Mouse (Mus musculus) testis, adult 2 months (tissue): Measurements from ENCODE around the gene Abhd16a. TPM values are rescaled to one million over a fixed set of nuclear protein-coding genes. Genes with fewer than 3 reads are reported as not detected.
"Not testable (repeated sequence)": the region's sequence is repeated elsewhere in the genome, so short reads cannot be mapped to it uniquely, and the experiment has no call there.

Source experiments
- H3K27ac ChIP-seq: fragments of 200-500 bp; 2 replicates; pipeline ENCODE4 v1.5.1; 2012; ENCODE audit warnings: low read depth, low read length; ENCODE audit not compliant: control insufficient read depth, insufficient read depth
- H3K27me3 ChIP-seq: fragments of 200-500 bp; 2 replicates; pipeline ENCODE4 v1.6.1; 2012; ENCODE audit warnings: mild to moderate bottlenecking, low read length, moderate library complexity; ENCODE audit not compliant: control insufficient read depth, insufficient read depth
- H3K36me3 ChIP-seq: fragments of 200-500 bp; 2 replicates; pipeline ENCODE4 v1.6.1; 2012; ENCODE audit warnings: mild to moderate bottlenecking, low read length; ENCODE audit not compliant: control insufficient read depth, insufficient read depth
- H3K4me1 ChIP-seq: fragments of 200-500 bp; 2 replicates; pipeline ENCODE4 v1.6.1; 2012; ENCODE audit warnings: low read length; ENCODE audit not compliant: control insufficient read depth, insufficient read depth
- H3K4me3 ChIP-seq: fragments of 200-500 bp; 2 replicates; pipeline ENCODE4 v1.5.1; 2012; ENCODE audit warnings: low read depth, mild to moderate bottlenecking, low read length, moderate library complexity, mixed read lengths; ENCODE audit not compliant: control insufficient read depth
- CTCF ChIP-seq: fragments of 200-500 bp; IDR thresholded peaks from 2 replicates; pipeline ENCODE4 v1.5.1; 2012; ENCODE audit warnings: low read depth, mild to moderate bottlenecking, inconsistent platforms, low read length, moderate library complexity; ENCODE audit not compliant: control insufficient read depth, insufficient read depth, insufficient replicate concordance
- POLR2A ChIP-seq: fragments of 200-500 bp; IDR thresholded peaks from 2 replicates; pipeline ENCODE4 v1.6.1; 2012; ENCODE audit warnings: low read depth, mild to moderate bottlenecking, inconsistent platforms, low read length, moderate library complexity; ENCODE audit not compliant: control insufficient read depth
- polyA plus RNA-seq: library from polyadenylated mRNA; depleted of rRNA; stranded (reverse); fragments of >200 nt; gene quantifications from 2 replicates; pipeline ENCODE4 v1.2.3, GENCODE M21; 2012

The Abhd16a gene
- polyA plus RNA-seq, 1 experiment = 121 TPM

- H3K27me3 ChIP-seq = no peaks in the 10 kb centered on the region
- no peak for TF ChIP-seq CTCF
- H3K4me1 ChIP-seq = peaks cover 5% of the 10 kb centered on the region
- H3K36me3 ChIP-seq = no peaks in the 10 kb centered on the region
- H3K4me3 ChIP-seq = no peak within 1 kb of the TSS
- no peak within 1 kb of the TSS for H3K27ac ChIP-seq
Observed at GRCm38 (mm10) chr17:35108097-35108496, 19.0 kb downstream of the Abhd16a start, which contains the start of gene Ly6g5c. TSS of gene Ly6g5c (plus strand) at chr17:35108279.

GRCm38 (mm10) chr17:35111774-35112173 is 22.7 kb downstream of the Abhd16a start:
- Histone ChIP-seq H3K27me3 (no peaks in the 10 kb centered on the region), H3K4me3 (no peak overlapping the region)
- TF ChIP-seq POLR2A (no peak), CTCF (no peak)

GRCm38 (mm10) chr17:35115046-35116019 is 26.3 kb downstream of the Abhd16a start, which contains the start of gene Ly6g5b:
TSS of gene Ly6g5b (minus strand) at chr17:35115428.
- H3K4me1 ChIP-seq = peaks cover 5% of the 10 kb centered on the region
- TF ChIP-seq POLR2A (no peak), CTCF (0 out of 2 replicates have a peak, but pooled peaks have one; percentile 9)
- H3K27ac ChIP-seq = no peak within 1 kb of the TSS
- H3K4me3 ChIP-seq = no peak within 1 kb of the TSS
- H3K27me3 ChIP-seq = no peaks in the 10 kb centered on the region
- no peaks in the 10 kb centered on the region; the same call in 1 of the 2 replicates for H3K36me3 ChIP-seq

More at GRCm38 (mm10) chr17:35111774-35112173, 22.7 kb downstream of the Abhd16a start:
- H3K4me1 ChIP-seq = peaks cover 5% of the 10 kb centered on the region
- H3K27ac ChIP-seq = no peak overlapping the region
- H3K36me3 ChIP-seq = no peaks in the 10 kb centered on the region

- peak overlapping the region; percentile 79 for H3K27ac ChIP-seq
- H3K27me3 ChIP-seq = no peaks in the 10 kb centered on the region
- H3K4me1 ChIP-seq = peaks cover 9% of the 10 kb centered on the region
- TF ChIP-seq CTCF (no peak), POLR2A (no peak)
- H3K36me3 ChIP-seq = no peaks in the 10 kb centered on the region; the same call in none of the 2 replicates
- peak overlapping the region; percentile 96 for H3K4me3 ChIP-seq
Observed at GRCm38 (mm10) chr17:35120745-35121142, 31.7 kb downstream of the Abhd16a start.

GRCm38 (mm10) chr17:35121143-35121799 is 32.2 kb downstream of the Abhd16a start, which contains the start of gene Gpank1:
TSS of gene Gpank1 (plus strand) at chr17:35121455.
- Histone ChIP-seq H3K27me3 (no peaks in the 10 kb centered on the region), H3K4me3 (peak within 1 kb of the TSS; percentile 96), H3K4me1 (peaks cover 13% of the 10 kb centered on the region), H3K27ac (peak within 1 kb of the TSS; percentile 97), H3K36me3 (no peaks in the 10 kb centered on the region; the same call in none of the 2 replicates)
- peak; percentile 76 for TF ChIP-seq POLR2A
- TF ChIP-seq CTCF = no peak; the same call in 1 of the 2 replicates

- peak within 1 kb of the TSS; percentile 96 for H3K4me3 ChIP-seq
- H3K27ac ChIP-seq = peak within 1 kb of the TSS; percentile 97
- H3K36me3 ChIP-seq = no peaks in the 10 kb centered on the region; the same call in none of the 2 replicates
- TF ChIP-seq CTCF (no peak), POLR2A (no peak)
- no peaks in the 10 kb centered on the region for H3K27me3 ChIP-seq
- peaks cover 19% of the 10 kb centered on the region for H3K4me1 ChIP-seq
Observed at GRCm38 (mm10) chr17:35121871-35122303, 32.8 kb downstream of the Abhd16a start, which contains the start of gene Csnk2b. TSS of gene Csnk2b (minus strand) at chr17:35122053.

GRCm38 (mm10) chr17:35123287-35123686 is 34.2 kb downstream of the Abhd16a start:
- not testable (repeated sequence) for H3K36me3 ChIP-seq, H3K27me3 ChIP-seq, H3K27ac ChIP-seq
- peak overlapping the region; percentile 56 for H3K4me3 ChIP-seq
- peaks cover 27% of the 10 kb centered on the region for H3K4me1 ChIP-seq

- not testable (repeated sequence) for H3K36me3 ChIP-seq, H3K27me3 ChIP-seq, H3K4me3 ChIP-seq, H3K27ac ChIP-seq
- H3K4me1 ChIP-seq = peaks cover 27% of the 10 kb centered on the region
Observed at GRCm38 (mm10) chr17:35124261-35124896, 35.3 kb downstream of the Abhd16a start.
